Mouse (Mus musculus) MEL (cell line): ENCODE data around the gene Arid1b.

Experiments
- CTCF ChIP-seq, 3 experiments: IDR thresholded peaks in 2 of 3; conservative IDR thresholded peaks in 1 of 3; 2 replicates each; pipeline ENCODE4 v1.5.1; 2011 to 2012; ENCODE audit warnings: low read length in 3 of 3, low read depth in 2 of 3, mild to moderate bottlenecking in 2 of 3, improper control_type of control experiment in 1 of 3, inconsistent platforms in 1 of 3, mixed read lengths in 1 of 3, moderate library complexity in 1 of 3; ENCODE audit not compliant: control insufficient read depth in 1 of 3, insufficient read depth in 1 of 3, poor library complexity in 1 of 3, severe bottlenecking in 1 of 3
- KAT2A ChIP-seq: conservative IDR thresholded peaks from 2 replicates; pipeline ENCODE4 v1.6.1; 2012; ENCODE audit warnings: low read depth, low read length, improper control_type of control experiment, inconsistent platforms
- MAFK ChIP-seq: IDR thresholded peaks from 2 replicates; pipeline ENCODE4 v1.6.1; 2011; ENCODE audit warnings: low read depth, mild to moderate bottlenecking, low read length, improper control_type of control experiment, borderline replicate concordance
- POLR2A ChIP-seq, 2 experiments: IDR thresholded peaks; 2 replicates each; pipeline ENCODE4 v1.6.1; 2011 to 2012; ENCODE audit warnings: low read length in 2 of 2, mild to moderate bottlenecking in 2 of 2, control low read depth in 1 of 2, improper control_type of control experiment in 1 of 2, low read depth in 1 of 2, moderate library complexity in 1 of 2; ENCODE audit not compliant: control insufficient read depth in 1 of 2, insufficient read depth in 1 of 2, poor library complexity in 1 of 2
- POLR2AphosphoS2 ChIP-seq: IDR thresholded peaks from 2 replicates; pipeline ENCODE4 v1.6.1; 2011; ENCODE audit warnings: low read length, improper control_type of control experiment
- POLR2AphosphoS5 ChIP-seq: IDR thresholded peaks from 2 replicates; pipeline ENCODE4 v1.6.1; 2012; ENCODE audit warnings: low read depth, borderline replicate concordance, mild to moderate bottlenecking, inconsistent platforms, low read length, moderate library complexity, mixed read lengths
- RAD21 ChIP-seq: IDR thresholded peaks from 2 replicates; pipeline ENCODE4 v1.6.1; 2011; ENCODE audit warnings: mild to moderate bottlenecking, low read depth, low read length, improper control_type of control experiment
- TAL1 ChIP-seq: IDR thresholded peaks from 2 replicates; pipeline ENCODE4 v1.6.1; 2012; ENCODE audit warnings: mild to moderate bottlenecking, inconsistent platforms, low read length, moderate library complexity, mixed read lengths

DNA sequence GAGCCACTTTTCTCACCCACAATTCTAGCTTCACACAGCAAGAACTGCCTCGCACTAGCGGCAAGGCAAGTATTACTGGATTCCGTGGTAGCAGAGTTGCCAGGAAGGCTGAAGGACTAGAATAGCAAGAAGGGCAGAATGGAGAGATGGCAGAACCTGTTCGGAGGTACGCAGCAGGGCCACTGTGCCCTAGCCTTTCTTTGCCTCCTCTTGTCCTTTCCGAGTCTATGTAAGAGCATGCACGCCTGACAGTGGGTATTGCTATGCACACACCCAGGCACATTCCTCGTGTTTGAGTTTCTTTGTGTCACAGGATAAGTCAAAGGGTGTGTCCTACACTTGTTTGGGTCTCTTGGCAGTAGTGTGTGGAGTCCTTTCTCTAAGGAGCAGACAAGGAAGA is 88.1 kb downstream of the Arid1b start:
- no peak for TF ChIP-seq POLR2AphosphoS2
- TF ChIP-seq KAT2A, result no peak
- TF ChIP-seq TAL1, result no peak
- no peak for TF ChIP-seq POLR2A (IDR thresholded peaks at IDR 0.05; ENCODE audit: control insufficient read depth in 1 of 2, insufficient read depth in 1 of 2, low read depth in 1 of 2, low read length in 2 of 2, poor library complexity in 1 of 2)
- no peak for TF ChIP-seq POLR2AphosphoS5
- TF ChIP-seq MAFK, result no peak
- TF ChIP-seq RAD21, result no peak
- TF ChIP-seq CTCF (IDR thresholded peaks at IDR 0.05 in 2 of 3, conservative IDR thresholded peaks at IDR 0.05 in 1 of 3; ENCODE audit: control insufficient read depth in 1 of 3, insufficient read depth in 1 of 3, low read depth in 2 of 3, low read length in 3 of 3, poor library complexity in 1 of 3, severe bottlenecking in 1 of 3), result no peak
